Mouse (Mus musculus) gastrocnemius, postnatal 4 days (tissue): Measurements from ENCODE around the gene Sptbn4. TPM values are rescaled to one million over a fixed set of nuclear protein-coding genes. Genes with fewer than 3 reads are reported as not detected.
"Not testable (repeated sequence)": the region's sequence is repeated elsewhere in the genome, so short reads cannot be mapped to it uniquely, and the experiment has no call there.

Experiments used
- DNase-seq, 2 experiments: peaks; one replicate each; pipeline ENCODE4 v3.0.0; 2021 to 2022; ENCODE audit warnings: low spot score in 2 of 2, mixed read lengths in 2 of 2
- long read RNA-seq, 2 experiments: library from polyadenylated mRNA; stranded (forward); transcript quantifications; one replicate each; pipeline ENCODE4 v2.0.0; 2021
- total RNA-seq, 2 experiments: library from RNA; stranded (reverse); gene quantifications; 2 replicates each; pipeline ENCODE4 v1.2.3; 2021

The Sptbn4 gene
- under 1 TPM; 0.21 to 0.34 TPM for total RNA-seq
- long read RNA-seq, experiment 1, result 0 reads
- long read RNA-seq, experiment 2, result 0 reads

DNA sequence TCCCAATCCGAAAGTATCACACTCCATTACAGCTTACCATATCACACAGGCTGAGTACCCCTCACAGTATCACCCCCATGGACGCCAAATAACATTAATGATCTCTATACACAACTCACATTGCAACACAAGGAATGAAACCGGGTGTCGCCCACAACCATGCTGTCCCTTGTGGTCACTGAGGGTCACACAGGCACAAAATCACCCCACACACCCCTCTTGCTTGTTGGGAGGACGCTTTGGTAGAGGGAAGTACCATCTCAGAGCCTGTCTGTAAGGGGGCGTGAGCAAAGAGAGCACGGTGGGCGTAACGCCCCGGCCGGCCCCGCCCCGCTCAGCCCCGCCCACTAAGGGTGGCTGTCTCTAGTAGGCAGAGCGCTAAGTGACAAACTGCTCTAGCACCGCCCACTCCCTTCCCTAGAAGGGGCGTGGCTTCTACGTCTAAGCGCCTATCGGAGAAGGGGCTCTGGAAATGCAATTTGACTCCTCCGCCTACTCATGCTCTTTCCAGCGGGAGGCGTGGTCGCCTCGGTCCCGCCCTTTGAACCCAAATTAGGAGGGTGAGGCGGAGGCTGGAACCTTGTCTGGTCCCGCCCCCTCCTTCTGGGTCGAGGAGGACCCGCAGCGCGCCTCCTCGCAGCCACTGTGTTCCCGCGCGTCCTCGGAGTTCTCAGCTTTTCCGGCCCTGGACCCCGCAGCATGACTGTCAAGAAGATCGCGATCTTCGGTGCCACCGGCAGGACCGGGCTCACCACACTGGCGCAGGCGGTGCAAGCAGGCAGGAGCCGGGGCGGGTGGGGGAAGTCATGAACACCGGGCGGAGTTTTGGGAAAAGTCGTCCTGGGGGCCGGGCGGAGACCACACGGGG, at the start of gene Sptbn4, which contains the start of gene Blvrb:
Sptbn4 (minus strand) TSS at position 268 of the 868 bp plus-strand sequence.
Blvrb (plus strand) TSS at position 560 of the 868 bp plus-strand sequence.
- DNase-seq, result peak; percentile 90 to 97

DNA sequence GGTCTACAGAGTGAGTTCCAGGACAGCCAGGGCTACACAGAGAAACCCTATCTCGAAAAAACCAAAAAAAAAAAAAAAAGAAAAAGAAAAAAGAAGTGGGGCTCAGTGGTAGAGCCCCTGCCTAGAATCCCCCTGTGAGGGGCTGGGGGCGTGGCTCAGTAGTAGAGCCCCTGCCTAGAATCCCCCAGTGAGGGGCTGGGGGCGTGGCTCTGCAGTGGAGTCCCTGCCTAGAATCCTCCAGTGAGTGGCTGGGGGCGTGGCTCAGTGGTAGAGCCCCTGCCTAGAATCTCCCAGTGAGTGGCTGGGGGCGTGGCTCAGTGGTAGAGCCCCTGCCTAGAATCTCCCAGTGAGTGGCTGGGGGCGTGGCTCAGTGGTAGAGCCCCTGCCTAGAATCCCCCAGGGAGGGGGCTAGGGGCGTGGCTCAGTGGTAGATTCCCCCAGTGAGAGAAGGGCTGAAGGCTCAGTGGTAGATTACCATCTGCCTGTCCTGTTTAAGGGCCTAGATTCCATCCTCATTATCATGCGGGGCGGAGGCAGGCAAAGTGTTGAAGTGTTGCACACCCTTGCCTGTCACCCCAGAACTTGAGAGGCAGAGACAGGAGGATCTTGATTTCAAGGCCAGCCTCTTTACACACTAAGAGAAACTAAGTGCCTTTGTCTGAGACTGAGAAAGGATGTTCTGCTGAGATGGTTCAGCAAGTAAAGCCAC, 47.3 kb upstream of the Sptbn4 start:
- DNase-seq, result not testable (repeated sequence)

DNA sequence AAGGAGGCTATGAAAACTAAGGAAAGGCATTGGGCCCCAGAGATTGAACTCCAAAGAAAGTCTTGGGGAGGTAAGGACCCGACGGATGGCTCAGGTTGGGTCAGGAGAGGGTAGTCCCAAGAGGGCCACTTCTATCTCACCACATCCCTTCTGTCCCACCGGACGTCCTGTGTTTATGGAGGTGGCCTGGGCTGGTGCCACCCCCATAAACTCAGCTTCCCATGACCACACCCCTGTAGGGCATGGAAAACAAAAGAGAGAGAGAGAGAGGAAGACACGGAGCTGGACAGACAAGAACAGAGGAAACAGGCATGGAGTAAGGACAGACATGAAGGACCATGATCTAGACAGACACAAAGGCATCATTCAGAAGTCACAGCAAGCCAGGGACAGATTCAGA, 46.0 kb upstream of the Sptbn4 start:
- DNase-seq, result no peak

DNA sequence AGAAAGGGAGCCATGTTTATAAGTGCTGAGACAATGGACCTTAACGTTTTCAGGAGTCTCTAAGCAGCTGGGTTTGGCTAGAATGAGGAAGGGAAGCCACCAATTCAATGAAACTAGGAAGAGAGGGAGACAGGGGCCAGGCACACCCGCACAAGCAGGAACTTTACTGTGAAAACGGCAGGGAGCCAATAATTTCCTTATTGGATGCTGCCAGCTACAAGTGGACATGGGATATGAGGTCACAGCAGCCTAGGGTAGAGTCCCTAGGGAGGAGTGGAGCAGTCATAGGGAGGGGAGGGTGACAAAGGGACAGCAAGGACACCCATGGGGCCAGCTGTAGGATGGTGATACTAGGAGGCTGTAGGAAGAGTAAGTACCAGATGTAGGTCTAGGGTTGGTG, 45.5 kb upstream of the Sptbn4 start:
- DNase-seq, result no peak

DNA sequence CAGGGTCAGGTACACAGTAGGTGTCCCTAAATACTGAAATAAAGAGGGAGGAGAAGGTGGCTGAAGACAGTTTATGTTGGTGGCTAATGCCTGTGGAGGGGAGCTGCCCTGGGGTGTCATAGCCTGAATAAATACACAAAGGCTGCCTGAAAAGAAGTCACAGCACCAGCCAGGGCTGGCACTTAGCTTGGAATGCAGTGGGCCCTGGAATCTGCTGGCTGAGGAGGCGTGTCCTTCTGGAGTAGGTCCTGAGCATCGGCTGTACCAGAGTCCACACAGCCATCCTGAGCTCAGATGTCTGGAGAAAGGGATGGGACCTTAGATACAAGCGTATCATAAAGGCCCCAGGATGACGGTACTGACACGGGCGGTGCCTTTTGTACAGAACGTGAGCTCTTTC, 44.4 kb upstream of the Sptbn4 start:
- no peak for DNase-seq

DNA sequence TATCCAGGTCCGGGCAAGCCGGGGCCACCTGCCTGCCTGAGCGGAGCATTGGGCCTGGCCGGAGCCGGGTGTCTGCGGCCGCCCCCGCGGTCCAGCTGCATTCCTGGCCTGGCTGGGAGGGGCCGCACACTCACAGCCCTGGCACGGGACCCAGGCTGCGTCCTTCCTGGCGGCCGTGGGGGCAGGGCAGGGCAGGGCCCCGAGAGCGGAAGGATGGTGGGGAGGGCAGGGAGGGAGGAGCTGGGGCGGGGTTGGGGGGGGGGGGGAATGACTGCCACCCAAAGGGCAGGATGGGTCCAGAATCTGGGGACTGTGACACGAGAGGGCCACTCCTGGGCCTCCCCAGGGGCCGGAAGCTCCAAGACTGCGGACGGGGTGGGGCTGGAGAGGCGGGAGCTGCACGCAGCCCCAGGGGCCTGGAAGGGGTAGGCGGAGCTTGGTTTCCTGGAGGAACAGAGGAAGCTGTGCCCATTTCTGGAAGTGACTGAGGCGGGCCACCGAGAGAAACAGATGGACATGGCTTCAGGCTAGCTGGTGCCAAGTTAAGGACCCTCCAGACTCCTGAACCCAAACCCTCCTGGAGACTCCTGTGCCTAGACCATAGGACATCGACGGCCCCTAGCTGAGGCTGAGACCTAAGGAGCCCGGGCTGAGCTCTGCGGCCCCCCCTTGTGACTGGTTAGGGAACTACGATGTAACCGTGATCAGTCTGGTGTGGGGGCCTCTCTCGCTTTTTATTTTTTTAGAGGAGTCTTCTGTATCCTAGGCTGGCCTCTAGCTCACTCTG, 43.2 kb upstream of the Sptbn4 start:
- peak; percentile 92 to 95 for DNase-seq

DNA sequence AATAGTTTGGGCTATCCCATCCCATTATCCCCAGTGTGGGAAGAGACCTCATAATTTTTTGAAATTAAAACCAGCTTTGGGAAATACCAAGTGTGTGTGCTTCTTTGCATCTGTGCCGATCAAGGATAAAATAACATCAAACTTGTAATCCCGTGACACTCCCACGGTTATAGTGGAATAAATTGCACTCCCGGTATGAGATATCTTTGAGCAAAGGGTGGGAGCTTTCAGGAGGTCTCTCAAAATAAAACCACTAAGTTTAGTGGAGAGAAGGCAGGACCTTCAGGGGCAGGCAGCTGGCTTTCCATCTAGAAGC, 42.7 kb upstream of the Sptbn4 start:
- DNase-seq, result no peak

DNA sequence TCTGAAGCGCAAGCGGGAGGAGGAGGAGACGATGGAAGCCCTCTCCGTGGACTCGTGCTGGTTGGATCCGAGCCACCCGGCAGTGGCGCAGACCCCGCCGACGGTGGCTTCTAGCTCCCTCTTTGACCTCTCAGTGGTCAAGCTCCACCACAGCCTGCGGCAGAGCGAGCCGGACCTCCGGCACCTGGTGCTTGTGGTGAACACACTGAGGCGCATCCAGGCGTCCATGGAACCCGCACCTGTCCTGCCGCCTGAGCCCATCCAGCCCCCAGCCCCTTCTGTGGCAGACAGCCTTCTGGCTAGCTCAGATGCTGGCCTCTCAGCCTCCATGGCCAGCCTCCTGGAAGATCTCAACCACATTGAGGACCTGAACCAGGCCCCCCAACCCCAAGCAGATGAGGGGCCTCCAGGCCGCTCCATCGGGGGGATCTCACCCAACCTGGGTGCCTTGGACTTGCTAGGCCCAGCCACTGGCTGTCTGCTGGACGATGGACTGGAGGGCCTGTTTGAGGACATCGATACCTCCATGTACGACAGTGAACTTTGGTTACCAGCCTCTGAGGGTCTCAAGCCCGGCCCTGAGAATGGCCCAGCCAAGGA, 41.9 kb upstream of the Sptbn4 start:
- no peak for DNase-seq

DNA sequence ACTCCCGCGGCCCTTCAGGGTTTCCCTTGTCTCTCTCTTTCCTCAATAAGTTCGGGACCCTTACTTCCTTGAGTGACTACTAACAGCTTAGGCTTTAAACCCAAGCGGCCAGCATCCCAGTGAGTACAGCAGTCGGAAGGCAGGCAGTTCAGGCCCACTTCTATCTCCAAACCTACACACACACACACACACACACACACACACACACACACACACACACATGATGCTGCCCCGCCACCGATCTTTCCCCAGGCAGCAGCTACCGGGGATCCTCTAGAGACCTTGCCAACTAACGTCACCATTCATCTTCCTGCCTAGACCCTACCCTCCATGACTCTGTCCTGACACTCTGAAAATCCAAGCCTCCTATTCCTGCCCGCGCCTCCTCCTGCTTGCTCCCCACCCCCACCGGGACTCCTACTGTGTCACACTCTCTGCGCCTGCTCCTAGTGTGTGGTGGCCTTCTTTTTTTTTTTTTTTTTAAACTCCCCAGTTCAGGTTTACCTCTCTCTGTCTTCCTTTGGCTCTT, 40.3 kb upstream of the Sptbn4 start:
- DNase-seq, result peak in 1 of 2 experiments; percentile 74

DNA sequence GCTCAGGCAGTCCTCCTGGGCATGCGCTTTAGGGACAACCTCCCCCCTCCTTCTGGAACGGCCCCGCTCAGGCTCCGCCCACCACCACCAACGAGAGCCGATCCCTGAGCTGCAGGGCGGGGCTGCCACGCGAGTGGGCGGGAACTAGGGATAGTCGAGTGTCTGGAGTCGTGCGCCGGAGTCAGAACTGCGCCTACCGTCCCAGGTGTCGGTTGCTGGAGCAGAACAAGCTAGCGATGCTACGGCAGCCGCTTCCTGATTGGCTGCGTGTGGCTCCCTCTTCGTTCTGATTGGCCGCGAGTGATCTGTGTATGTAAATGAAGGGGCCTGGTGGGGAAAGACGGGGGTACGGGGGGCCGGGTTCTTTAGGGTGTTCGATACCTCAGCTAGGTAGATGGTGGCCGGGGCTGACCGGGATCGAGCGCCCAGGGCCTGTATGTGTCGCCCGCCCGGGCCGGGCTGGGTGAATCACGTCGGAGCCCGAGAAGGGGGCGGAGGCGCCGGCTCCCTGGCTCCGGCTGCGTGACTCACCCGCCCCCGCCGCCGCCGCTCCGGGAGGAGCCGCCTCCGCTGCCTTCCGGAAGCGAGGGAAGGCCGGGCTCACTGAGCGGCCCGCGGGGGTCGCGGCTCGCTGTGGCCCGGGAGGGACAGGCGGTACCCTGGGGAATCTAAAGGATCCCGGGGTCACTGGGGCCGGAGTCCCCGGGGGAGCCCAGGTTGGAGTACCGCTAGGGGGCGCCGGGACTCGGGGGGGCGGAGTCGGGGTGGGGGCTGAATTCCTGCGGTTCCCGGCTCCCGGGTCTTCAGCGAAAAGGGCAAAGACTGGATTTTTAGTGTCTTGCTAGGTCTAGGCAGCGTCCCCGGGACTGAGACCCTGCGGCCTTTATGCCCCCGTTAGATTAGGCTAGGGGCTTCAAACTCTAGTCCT, 39.5 kb upstream of the Sptbn4 start, which contains the start of gene Sertad1:
Sertad1 (plus strand) TSS at position 141 of the 928 bp plus-strand sequence.
- peak; percentile 96 to 100 for DNase-seq

DNA sequence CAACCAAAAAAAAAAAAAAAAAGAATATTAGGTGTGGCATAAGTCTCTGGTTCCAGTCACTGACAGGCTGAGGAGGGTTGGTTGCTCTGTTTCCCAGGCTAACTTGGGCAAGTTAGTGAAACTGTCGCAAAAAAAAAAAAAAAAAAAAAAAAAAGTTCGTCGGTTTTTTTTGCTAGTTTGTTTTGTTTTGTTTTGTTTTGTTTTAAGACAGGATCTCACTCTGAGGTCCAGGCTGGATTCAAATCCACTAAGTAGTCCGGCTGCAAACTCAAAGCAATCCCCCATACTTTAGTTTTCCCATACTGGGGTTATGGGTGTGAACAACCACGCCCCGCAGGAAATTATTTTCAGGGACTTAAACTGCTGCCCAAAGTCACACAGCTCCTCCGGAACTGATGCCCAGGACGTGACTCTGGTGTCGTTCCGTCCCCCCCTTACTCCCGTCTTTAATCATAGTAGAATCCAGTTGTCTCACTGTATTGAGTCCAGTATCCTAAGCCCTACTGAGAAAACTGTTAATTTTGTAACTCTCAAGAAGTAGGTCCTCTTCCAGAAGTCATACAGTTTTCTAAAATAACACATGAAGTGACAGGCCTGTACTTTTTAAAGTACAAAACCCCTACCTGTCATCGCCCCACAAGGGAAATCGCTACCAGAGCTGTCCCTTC, 38.8 kb upstream of the Sptbn4 start:
- DNase-seq, result no peak

DNA sequence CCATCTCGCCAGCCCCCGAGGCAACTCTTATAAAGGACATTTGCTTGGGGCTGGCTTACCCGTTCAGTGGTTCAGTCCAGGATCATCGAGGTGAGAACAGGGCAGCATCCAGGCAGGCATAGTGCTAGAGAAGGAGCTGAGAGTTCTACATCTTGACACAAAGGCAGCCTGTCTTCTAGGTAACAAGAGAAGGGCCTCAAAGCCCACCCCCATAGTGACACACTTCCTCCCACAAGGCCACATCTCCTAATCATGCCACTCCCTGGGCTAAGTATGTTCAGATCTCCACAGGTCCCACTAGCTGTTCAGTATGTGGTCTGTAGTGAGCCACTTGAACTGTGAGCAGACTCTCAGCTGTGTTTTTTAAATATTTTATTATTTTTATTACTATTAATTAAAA, 36.4 kb upstream of the Sptbn4 start:
- DNase-seq, result no peak

DNA sequence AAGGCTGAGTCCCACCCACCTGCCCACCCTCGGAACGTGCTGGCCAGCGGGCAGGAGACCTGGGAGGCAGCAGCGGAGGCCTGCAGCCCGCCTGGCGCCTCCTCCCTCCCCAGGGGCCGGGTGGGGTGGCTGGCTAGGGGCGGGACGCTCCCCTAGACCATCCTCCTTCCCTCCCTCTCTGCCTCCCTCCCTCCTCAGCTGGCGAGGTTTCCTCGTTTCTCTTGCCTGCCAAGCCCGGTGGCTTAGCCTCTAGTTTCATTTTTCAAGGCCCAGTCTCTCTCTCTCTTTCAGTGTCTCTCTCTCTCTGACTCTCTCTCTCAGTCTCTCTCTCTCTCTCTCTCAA, 34.1 kb upstream of the Sptbn4 start:
- DNase-seq, result peak; percentile 90 to 93

DNA sequence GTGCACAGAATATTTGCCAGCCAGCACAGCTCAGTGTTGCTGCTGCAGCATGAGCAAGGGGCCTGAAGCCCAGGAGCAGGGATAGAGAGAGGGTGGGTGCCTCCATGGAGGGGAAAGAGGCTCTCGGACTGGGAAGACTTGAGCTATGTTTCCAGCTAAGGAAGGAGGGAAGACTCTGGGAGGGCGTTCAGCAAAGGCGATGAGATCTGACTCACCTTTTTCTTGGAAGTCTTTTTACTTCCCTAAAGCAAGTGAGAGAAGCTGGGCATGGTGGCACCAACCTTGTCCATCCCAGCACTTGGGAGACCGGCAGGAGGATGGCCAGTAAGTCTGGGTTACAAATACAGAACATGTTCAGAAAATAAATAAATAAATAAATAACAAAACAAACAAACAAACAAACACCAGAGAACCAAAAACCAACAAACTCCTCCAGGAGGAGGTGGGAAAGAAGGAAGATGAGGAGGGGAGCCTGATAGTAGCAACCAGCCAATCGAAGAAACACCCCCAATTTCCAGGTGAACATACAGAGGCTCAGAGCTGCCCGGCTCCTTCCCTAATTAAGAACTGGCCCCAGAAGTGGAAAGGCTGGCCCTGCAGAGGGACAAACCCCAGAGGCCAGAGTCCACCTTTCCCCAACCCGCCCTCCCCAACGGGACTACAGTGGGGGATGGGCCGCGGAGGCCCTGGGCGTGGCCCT, 33.6 kb upstream of the Sptbn4 start:
- no peak for DNase-seq

DNA sequence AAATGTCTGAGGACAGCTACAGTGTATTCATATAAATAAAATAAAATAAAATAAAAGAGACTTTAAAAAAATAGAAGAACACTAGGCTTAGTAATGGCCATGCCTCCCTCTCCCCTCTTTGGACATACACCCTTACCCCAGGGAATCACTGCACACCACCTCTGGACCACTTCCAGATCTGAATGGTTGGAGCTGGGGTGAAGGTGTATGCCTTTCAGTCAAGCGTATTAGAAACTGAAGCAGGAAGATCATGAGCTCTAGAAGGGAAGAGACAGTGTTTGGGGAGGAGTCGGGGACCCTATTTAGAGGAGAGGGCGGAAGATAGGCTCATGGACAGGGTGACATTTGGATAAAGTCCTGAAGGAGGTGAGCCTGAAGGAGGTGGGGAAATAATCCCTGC, 33.0 kb upstream of the Sptbn4 start:
- no peak for DNase-seq

DNA sequence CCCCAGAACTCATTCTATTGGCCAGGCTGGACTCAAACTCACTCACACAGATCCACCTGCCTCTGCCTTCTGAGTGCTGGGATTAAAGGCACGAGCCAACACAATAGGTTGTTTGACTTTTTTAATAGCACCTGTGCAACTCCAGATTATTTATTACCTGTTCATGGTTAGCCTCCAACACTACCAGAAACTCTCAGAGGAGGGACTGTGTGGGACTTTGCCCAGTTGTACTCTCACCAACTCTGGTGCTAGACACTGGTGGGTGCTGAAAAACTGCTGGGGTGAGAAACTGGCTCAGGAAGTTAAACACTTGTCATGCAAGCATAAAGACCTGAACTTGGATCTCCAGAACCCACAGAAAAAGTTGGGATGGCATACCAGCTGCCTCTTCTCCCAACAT, 32.3 kb upstream of the Sptbn4 start:
- no peak for DNase-seq

DNA sequence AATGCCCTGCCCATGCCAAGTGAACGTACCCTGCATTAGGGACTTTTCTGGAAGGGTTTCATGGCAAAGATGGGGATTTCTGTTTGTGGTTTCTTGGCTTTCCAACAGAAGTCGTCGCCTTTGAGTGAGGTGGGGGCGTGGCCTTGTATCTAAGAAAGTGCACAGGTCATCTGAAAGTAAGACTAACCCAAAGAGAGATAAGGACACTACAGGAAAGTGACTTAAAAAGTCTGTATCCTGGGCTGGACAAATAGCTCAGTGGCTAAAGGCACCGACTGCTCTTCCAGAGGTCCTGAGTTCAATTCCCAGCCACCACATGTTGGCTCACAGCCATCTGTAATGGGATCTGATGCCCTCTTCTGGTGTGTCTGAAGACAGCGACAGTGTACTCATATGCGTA, 31.1 kb upstream of the Sptbn4 start:
- DNase-seq, result no peak

DNA sequence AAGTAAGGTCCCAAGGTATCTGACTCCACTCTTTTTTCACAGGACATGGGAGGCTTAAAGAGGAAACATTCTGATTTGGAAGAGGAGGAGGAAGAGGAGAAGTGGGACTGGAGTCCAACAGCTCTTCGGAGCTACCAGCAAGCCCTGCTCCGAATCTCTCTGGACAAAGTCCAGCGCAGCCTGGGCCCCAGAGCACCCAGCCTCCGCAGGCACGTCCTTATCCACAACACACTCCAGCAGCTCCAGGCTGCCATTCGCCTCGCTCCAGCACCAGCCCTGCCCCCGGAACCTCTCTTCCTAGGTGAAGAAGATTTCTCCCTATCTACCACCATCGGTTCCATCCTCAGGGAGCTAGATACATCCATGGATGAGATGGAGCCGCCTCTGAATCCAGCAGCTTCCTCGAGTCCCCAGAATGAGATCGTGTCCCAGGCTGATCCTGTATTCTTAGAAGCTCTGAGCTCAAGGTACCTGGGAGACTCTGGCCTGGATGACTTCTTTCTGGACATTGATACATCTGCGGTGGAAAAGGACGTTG, 28.7 kb upstream of the Sptbn4 start:
- no peak for DNase-seq
